Mouse (Mus musculus): ENCODE results near the gene Glis3.

DNA sequence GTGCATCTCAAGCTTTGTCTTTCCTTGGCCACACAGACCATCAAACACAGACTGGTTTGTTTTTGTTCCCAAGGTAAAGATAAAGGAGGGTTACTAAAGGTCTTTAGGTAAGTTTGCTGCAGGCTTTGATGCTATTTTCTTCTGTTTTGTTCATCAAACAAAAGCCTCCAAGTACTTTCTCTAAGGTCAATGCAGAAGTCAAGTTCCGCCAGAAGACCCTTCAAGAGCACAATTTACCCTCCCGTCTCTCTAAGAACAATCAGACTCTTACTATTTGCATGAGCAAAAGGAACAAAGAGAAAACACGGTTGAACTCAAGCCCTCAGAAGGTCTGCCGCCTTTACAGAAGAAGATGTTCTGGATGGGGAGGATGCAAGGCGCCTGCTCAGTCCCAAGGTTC lies 206.3 kb downstream of the Glis3 start:
- TF ChIP-seq POLR2A (IDR thresholded peaks at IDR 0.05; ENCODE audit: borderline replicate concordance, extremely low read depth, low read depth, low read length) (no peak), CTCF (IDR thresholded peaks at IDR 0.05; ENCODE audit: insufficient read depth, low read length) (no peak)

Measured in lung, adult 2 months (tissue).